Mouse (Mus musculus) cerebellum, postnatal 25 days (tissue): ENCODE results near the gene Gria1.

ENCODE experiments used
- DNase-seq, 2 experiments: peaks; one replicate each; pipeline ENCODE4 v3.0.0; 2021; ENCODE audit warnings: mixed read lengths in 2 of 2

Gene Gria1

DNA sequence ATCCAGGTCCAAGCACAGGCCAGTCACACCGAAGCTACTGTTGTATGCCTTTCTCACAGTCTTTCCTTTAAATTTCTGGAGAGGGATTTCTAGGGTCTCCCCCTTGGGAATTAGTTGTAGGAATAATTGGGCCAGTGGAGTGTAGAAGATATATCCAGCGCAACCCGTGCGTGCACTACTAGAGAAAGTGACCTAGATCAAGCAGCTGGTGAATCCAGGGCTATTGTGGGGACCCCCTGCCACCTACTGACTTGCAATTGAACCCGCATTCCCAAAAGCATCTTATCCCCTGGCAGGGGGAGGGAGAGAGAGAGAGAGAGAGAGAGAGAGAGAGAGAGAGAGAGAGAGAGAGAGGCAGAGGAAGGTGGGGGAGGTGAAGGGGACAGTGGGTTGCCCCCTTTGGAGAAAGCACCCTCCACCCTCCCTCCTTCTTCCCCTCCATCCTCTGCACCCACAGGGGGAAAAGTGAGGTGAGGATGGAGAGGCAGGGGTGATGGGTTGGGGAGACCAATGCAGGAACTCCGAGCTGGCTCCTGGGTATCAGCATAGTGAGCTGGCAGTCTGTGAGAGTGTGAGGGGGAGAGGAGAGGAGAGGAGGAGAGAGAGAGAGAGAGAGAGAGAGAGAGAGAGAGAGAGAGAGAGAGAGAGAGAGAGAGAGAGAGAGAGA, at the start of gene Gria1:
Gene Gria1 (plus strand): TSS at position 364 of the 667 bp plus-strand sequence.
- no peak for DNase-seq

DNA sequence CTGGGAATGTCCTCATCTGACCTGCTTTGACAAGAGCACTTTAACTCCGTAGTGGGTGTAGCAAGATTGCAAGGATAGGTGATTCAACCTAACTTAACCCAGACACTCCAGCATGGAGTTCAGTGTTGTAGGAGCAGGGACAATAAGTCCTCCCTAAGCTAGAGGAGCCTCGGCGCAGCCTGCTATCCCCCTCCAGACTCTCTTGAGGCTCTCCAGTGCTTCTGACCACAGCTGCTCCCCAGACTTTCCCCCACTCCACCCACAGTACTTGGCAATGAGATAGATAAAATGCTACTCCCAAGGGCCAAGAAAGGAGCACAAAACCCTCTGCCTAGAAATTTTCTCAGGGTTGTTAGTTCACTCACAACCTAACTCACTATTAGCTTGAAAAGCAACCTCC, 49.4 kb upstream of the Gria1 start:
- no peak for DNase-seq

- no peak for DNase-seq
These were observed 38.4 kb upstream of the Gria1 start for GRCm38 (mm10) chr11:56972814-56973213.

DNA sequence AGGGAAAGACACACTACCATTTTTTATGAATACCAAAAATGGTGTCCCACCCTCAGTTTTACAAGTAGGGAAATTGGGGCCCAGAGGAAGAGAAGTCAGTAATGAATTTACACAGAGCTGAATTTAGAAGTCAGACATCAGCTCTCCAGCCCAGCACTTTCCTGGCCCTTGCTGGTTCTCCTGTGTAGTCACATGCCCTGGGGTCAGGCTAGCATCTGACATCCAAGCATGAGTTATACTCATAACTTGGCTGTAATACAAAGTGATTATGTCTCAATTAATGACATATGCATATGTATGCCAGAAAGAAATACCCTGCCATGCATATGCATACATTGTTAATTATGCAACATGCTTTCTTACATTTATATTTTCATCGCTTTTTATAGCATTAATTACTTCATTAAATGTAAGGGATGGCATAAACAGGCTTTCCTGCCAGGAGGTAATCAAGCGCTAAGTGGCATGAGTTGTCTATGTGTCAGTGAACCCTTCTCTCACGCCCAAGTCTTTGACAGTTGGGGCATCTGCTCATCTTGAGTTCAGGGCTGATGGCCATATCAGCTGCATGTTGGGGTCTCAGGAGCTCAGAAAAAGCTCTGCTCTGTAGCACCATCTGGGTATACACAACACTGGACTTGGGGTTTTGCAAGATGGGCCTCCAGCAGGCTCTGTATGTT, 26.7 kb upstream of the Gria1 start:
- no peak for DNase-seq

GRCm38 (mm10) chr11:56985457-56985856, 25.7 kb upstream of the Gria1 start:
- DNase-seq: no peak

GRCm38 (mm10) chr11:56999601-57000001, 11.6 kb upstream of the Gria1 start:
- peak; percentile 50 to 63 for DNase-seq

DNA sequence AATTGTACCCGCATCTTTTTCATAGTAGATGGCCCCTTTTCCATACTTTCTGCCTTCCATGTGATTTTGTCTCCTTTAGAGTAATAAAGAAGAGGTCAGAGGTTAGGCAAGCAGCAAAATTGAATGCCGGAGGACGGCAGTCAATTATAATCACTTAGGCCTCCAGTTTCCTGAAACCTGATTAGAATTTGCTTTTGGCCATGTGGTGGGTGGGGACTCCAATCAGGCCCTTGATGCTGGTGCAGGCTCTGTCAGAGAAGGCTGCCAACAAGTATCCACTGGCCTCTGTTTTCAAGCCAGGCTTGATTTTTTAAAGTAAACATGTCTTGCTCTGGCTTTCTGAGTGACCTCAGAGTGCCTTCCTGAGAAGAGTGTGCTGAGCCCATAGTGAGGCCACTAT, 6.6 kb upstream of the Gria1 start:
- DNase-seq: no peak

DNA sequence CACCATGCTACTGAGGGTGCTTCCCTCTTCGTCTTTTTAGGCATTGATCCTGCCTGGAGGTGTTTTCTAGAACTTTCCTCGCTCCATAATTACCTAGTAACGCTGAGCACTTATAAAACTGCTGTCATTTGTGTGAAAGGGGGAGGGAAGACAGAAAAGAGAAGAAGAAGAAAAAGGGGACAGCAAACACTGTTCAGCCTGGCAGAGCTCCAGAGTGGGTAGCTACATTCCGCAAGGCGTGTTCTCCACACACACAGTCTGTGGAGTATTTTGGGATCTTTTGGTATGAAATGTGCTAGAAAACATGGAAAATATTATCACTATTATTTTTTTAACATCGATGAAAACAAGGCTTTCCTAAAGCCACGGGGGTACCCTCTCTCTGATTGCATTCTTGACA, 5.8 kb upstream of the Gria1 start:
- no peak for DNase-seq

GRCm38 (mm10) chr11:57007790-57008189, 3.4 kb upstream of the Gria1 start:
- no peak for DNase-seq

DNA sequence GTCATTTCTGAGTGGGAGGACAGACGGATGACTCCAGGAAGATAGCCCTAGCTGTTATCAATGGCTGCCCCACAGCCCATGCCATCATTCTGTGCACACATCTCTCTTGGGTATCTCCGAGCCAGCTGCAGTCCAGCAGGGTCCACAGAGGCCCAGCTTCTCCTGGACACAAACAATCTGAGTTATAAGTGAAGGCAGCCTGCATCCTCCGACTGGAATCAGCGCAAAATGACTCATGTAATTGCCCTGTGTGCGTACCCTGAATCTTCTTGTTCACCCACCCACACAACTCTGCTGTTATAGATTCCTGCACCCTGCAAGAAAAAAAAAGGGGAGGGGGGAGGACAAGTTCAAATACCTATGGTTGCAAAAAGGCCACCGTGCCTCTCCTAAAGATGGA, 576 bp upstream of the Gria1 start:
- DNase-seq: no peak

GRCm38 (mm10) chr11:57011691-57012039, 478 bp downstream of the Gria1 start:
- DNase-seq: peak in 1 of 2 experiments; percentile 25

GRCm38 (mm10) chr11:57012287-57012921, 1.2 kb downstream of the Gria1 start:
- DNase-seq: no peak

DNA sequence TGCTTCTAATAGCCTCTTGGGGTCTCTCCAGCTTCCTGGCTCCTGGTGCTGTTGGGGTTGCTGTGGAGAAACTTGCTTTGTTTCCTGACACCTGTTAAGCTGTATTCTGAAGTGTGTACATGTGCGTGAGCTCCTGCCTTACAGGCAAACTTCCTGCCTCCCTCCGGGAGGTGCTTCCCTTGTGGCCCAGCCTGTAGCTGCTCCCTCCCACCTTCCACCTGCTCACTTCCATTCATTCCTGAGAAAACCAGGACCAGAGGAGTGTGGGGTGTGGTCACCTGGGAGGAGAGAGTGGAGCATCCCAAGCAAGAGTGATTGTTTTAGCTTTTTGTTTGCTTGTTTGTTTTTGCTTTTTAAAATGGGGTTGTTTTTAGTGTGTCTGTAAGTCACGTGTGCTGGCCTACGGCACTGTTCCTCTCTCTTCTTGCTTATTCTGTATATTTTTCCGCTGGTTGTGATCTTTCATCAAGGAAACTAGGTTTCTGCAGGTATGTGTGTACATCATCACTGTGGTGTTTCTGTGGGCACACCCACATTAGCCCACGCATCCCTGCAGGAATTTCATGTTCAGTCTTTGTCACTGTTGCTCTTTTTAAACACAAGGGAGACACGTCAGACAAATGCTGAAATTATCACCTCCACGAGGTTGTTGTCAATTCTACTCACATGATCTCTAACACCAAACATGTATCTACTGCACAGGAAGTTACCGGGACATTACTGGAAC, 2.4 kb downstream of the Gria1 start:
- DNase-seq: no peak

DNA sequence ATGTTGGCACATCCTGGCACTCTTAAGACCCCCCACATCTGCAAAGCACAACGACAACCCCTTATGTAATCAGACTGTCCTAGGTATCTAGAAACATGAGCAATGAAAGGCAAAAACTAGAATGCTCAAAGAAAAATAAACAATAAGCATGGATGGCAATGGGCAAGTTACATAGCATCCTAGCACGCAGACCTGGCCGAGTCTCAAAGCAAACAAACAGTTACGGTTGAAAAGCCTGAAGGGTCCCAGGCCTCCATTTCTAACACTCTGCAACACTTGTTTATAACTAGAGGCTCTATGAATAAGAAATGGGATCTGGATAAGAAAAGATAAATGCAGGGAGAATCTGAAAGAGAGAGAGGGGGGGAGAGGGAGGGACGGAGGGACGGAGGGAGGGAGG, 3.2 kb downstream of the Gria1 start:
- DNase-seq: no peak

DNA sequence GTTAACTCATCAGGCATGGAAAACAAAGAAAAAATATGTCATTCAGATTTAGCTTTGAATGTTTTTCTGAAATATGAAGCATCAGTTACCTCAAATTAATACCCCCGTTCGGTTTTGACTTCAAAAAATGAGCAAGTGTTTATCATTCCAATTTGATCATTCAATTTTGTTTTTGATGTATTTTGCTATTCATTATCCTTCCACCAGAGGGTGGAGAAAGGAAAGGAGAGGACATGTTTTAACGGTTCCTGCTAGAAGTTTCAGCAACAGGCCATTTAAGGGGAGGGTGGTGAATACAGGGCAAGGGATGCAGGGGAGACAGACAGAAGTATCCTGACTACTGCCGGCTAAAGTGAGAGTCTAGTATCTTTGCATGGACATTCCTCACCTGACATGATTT, 7.3 kb downstream of the Gria1 start:
- DNase-seq: no peak

DNA sequence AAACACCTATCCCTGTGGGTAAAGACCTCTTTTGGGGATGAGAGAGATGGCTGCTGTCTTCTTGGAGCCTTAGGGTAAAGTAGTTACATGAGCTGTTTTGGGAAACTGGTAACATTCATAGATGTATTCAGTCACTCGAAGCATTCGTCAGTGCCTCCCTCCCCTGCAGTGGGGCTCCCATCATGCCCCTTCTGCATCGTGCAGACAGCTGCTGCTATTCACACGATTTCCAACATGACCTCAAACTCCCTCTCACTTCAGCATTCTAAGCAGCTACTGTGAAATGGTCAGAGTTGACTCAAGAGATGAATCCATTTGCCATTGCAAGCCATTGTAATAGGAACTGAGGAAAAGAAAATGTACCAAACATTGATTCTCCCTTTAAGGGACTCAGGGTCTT, 11.2 kb downstream of the Gria1 start:
- DNase-seq: no peak

DNA sequence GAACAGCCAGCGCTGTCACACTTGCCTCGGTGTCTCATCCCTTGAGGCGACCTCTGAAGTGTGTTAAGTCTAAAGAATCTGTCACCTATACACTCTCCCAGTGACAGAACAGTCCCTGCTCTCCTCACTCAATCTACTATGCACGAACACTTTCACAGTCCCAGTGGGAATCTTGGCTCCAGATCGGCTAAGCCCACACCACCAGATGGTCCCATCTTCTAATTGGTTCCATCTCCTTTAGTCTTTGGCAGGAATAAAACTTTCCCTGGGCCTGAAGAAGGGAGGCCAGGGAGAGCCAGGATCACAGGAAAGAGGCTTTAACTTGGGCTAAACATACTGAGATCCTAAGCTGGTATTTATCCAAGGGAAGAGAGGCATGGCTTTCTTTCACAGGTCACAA, 19.3 kb downstream of the Gria1 start:
- DNase-seq: peak; percentile 73 to 79

GRCm38 (mm10) chr11:57038807-57039206, 27.6 kb downstream of the Gria1 start:
- DNase-seq: peak in 1 of 2 experiments; percentile 14

DNA sequence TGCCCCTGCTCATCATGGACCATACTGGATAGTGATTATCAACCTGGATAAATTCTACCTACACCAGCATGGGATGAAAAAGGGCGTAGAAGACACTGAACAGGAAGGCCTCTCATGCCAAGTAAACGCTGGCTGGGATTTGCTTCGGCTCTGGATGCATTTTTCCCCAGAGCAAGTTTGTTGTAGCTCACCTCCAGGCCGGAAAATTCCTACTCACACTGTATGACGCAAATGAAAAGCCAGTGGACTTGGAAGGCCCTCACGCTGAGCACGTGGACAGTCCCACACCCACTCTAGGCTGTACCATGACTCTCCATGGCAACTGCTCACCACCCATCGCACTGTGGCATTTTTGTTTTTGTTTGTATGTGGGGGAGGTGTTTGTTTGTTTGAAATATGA, 28.1 kb downstream of the Gria1 start:
- DNase-seq: no peak

GRCm38 (mm10) chr11:57042057-57042456, 30.9 kb downstream of the Gria1 start:
- DNase-seq: no peak

DNA sequence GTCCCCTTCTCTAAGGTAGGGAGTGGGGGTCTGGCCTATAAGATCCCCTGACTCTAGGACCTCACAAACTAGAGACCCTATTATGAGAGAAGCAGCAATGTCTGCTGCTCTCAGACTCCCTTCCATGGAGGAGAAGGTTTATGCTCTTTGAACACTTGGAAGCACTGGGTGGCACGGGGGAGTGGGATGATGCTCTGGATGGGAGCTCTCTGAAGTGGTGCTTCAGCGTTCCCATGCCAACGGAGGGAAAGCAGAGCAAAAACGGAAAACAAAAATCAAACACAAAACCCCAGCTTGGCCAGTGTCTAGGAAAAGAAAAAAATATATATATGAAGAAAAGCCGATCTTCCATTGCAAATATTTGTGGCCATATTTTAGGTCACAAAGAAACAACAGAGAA, 33.0 kb downstream of the Gria1 start:
- DNase-seq: no peak

GRCm38 (mm10) chr11:57051666-57052562, 40.7 kb downstream of the Gria1 start:
- DNase-seq: peak in 1 of 2 experiments; percentile 10

GRCm38 (mm10) chr11:57062441-57062840, 51.3 kb downstream of the Gria1 start:
- no peak for DNase-seq
